Mouse (Mus musculus) heart, adult 9 months (tissue): ENCODE results near the gene Mthfr.

Source experiments
- DNase-seq, 2 experiments: peaks; one replicate each; pipeline ENCODE4 v3.0.0; 2022; ENCODE audit warnings: low spot score in 2 of 2

Gene Mthfr

GRCm38 (mm10) chr4:148065702-148066400 lies 27.0 kb downstream of the Mthfr start:
- no peak for DNase-seq

GRCm38 (mm10) chr4:148066401-148066744 lies 27.5 kb downstream of the Mthfr start:
- peak; percentile 71 to 82 for DNase-seq

- DNase-seq = no peak
Observed at GRCm38 (mm10) chr4:148067346-148067745, 28.5 kb downstream of the Mthfr start.

- no peak for DNase-seq
Observed at GRCm38 (mm10) chr4:148069602-148070218, 30.8 kb downstream of the Mthfr start.

DNA sequence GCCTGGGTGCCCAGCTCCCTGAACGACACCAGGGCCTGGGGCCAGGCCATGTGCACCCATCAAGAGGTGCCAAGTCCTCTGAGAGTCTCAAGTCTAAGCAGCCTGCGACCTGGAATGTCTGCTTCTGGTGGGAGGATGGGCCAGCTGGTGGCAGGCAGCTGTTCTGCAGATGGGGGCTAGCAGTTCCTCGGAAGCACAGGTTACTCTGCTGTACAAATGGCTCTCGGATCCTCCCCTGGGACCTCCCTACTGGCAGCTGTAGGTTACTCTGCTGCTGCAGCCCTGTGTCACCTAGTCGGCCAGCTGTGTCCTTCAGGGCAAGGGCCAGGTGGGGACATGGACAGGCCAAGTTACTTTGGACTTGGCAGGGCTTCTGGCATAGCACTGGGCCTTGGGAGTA lies 32.6 kb downstream of the Mthfr start:
- DNase-seq = peak; percentile 48 to 53

DNA sequence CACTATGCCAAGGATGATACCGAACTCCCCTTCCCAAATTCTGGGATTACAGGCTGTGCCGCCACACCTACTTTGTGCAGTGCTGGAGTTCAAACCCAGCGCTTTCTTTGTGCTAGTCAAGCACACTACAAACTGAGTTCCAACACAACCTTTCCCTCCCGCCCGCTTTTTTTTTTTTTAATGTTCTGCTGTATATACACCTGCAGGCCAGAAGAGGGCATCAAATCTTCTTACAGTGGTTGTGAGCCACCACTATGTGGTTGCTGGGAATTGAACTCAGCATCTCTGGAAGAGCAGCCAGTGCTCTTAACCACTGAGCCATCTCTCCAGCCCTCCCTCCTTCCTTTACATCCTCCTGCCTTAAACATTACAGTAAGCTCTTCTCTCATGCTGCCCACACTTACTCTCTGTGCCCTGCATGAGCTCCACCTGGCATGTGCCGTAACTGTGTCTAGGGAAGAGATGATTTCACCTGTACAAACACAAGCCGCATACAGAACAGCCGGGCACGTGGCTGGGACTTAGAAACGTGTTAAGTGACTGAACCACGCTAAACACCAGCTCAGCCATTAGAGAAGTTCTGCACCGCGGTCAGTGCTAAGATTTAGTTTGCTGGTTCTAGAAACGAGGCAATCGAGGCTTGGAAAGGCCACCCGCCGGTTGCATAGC lies 35.8 kb downstream of the Mthfr start:
- DNase-seq = no peak

DNA sequence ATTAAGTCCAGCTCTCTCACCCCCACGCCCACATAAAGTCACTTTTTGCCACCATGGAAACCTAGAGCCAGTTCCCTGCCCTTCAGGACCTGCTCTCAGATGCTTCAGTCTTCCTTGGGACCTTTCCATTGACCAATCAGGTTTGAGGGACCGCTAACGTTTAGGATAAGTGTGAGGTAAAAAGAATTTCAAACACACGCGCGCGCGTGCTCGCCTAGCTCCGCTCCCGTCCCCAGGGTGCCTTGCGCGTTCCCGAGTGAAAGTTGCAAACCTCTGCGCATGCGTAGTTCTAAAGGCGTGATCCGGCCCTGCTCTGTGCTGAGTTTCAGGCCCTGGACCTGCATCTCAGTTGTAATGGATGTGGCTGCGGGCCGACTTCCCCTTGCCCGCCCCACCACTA lies 36.4 kb downstream of the Mthfr start:
- DNase-seq = peak; percentile 79 to 81

GRCm38 (mm10) chr4:148075881-148076280 lies 37.0 kb downstream of the Mthfr start:
- no peak for DNase-seq

DNA sequence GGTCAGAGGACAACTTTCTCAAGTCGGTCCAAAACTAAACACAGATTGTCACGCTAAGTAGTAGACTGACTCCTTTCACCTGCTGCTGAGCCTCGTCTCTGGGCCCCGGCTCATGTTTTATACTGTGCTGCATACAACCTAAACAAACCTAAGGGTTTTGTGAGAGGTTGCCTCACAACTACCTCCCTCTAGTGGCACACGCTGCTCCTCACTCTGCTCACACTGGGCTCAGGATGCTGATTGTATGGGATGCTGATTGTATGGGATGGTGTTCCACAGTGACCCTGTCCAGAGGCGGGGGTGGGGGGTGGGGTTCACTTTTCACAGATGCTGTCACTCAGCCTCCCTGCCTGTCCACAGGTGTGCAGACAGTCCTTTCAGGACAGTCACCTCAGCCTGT lies 40.3 kb downstream of the Mthfr start:
- no peak for DNase-seq

DNA sequence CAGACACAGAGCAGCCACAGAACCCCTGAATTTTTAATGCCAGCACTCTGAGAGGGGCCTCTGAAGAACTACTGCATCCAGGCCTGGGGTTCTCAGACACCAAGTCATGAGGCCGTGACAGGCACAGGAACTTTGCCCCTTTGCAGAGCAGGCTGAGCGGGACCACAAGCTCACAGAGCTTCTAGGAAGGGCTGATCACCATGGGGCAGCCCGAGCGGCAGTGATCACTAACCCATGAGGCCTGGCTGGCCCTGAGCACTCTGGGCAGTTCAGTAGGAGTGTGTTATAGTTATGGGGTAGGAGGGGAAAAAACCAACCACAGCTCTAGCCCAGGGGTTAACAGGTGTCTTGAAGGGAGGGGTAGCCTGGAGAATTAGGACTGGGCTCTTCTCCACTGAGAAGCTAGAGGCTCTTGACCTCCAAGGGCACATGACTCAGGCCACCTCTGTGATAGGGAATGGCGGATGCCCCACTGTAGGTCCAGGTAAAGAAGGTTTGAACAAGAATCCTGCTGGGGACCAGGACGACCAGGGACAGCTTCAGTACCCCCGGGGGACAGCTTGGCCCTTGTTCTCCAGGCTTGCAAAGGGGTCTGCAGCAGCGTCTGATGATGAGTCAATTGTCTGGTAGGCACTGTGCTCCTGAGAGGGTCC lies 41.2 kb downstream of the Mthfr start:
- DNase-seq = no peak

DNA sequence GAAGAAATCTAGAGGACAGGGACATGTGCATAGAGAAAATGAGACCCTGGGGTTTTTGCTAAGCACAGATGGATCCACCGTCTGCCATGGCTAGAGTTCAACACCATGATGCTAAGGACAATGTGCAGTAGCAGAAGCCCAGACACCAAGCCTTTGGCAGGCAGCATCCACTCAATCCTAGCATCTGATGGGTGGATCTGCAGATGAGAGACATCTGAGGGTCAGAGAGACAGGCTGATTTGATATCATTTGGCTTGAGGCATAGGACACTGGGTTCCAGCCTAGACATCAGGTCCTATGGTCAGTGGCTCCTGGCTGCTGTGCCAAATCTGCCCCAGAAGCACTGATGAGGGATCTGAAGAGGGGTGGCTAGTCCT lies 41.7 kb downstream of the Mthfr start:
- DNase-seq = no peak

DNA sequence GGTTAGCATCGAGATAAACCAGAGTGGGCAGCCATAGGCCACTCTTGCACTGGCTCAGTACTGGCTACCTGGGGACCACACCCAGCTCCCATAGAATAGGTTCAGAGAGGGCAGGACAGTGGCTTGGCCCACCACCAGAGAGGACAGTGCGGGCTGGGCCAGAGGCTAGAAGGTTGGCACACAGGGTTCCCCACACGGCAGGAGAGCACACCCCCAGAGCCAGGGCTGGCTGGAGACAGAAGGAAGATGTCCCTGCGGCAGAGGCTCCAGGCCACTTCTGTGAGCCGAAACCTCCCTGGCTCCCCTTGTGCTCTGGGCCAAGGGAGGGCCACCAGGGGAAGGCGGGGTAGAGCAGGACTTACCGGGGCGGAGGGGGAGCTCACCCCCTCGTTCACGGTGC lies 42.3 kb downstream of the Mthfr start:
- DNase-seq = no peak

- DNase-seq = peak; percentile 59 to 65
Observed at GRCm38 (mm10) chr4:148082257-148083044, 43.6 kb downstream of the Mthfr start.

DNA sequence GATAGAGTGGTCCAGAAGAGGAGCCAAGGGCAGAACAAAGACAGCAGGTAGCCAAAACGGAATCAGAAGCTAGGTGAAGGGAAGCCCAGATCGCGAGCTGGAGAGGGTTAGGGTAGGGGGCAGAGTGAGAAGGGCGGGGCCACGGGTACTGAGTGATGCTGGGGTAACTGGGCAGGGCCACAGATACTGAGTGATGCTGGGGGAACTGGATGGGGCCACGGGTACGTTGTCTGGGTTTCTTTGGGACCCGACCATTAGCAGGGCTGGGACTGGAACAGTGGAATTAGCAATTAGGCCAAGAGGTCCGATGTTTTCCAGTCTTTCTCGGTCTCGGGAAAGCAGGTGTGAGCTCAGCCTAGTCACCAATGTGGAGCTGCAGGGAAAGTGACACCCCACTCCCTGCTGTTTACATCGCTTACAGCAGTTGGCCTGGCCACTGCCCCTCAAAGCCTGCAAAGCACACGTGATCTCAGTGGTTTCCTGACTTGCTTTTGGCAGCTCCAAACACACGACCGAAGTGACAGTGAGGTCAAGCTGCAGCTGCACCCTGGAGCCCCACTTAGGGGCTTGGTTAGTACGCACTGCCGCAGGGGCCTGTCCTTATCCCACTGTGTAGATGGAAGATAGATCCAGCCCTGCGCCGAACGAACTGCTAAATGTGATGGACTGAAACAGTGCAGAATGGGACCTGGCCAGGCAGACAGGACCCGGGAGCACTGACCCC lies 44.5 kb downstream of the Mthfr start:
- peak; percentile 63 to 69 for DNase-seq

DNA sequence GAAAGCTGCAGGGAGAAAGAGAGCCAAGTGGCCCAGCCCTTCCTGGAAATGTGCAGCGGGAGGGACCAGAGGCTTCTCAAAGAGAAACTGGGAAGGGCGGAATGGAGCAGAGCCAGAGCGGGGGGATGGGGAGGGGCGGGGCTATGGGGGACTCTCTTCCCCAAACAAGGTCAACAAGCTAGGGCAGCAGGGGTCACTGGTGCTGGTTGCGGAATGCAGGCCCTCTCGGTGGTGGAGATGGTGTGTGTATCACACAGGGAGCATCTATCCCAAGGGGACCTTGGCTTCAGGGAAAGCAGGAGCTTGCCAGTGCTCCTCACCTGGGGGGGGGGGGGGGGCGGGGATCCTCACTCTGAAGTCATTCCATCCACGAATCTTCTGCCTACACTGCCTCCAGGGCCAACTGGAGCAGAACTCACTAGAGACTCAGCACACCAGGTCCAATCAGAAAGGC lies 45.4 kb downstream of the Mthfr start:
- peak; percentile 71 to 74 for DNase-seq

GRCm38 (mm10) chr4:148085131-148085906 lies 46.4 kb downstream of the Mthfr start:
- no peak for DNase-seq

- no peak for DNase-seq
Observed at GRCm38 (mm10) chr4:148085907-148086305, 47.0 kb downstream of the Mthfr start.

DNA sequence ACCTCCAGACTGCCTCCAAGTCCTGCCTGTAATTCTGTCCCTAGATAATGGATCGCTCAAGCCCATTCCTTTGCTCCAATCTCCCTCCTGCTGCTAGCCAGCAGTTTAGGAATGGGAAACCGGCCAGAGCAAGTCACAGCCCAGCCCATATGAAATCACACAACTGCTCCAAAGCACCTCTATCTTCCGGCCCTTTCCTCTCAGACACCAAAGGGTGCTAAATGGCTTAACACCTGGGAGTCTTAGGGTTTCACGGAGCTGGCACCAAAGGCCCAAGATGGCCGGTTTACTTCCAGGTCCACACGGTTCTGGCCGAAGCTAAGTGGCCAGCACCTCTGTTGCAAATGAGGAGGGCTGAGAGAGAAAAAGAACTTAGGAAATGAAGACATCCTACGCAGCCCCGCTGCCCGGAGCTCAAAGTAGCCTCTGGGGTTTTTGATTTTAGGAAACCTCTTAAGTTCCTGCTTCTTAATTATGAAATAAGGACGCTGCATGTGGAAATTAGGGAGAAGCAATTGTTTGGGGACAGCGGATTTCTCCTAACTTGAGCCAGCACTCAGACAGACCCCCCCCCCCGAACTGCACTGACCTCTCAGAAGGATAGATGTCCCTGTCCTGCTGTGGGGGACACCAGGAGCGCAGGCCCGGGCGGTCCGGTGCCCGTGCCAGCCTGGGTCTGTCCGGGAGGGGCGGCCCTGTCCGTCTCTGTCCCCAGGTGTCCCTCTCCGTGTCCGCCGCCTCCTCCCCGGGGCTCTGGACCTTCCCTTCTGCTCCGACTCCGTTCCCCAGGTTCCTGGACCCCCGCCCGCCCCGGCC lies 48.4 kb downstream of the Mthfr start:
- DNase-seq = peak; percentile 68 to 72

DNA sequence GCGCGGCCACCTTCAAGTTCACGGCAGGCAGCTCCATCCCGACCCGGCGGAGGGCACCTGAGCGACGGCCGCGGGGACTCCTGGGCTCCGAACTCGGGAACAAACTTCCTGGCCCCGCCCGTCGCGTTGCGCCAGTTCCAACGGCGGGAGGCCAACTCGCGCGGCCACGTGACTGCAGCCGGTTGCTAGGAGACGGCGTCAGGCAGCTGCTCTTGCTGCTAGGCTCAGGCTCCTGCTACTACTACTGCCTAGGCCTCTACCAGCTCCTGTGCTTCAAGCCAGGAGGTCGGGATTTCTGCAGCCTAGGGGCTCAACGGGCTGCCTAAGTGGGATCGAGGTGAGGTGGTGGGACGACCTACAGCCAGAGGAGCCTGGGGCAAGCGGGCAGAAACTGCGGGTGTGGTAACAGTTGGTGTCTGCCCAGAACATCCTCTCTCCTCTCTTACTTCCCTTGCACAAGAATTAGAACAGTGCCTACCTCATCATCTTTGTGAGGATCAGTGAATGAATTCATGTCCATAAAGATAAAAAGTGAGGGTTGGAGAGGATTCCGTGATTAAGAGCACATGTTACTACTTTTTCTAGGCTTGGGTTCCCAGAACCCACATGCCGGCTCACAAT lies 49.1 kb downstream of the Mthfr start, which contains the start of gene Agtrap:
TSS of gene Agtrap (minus strand) at position 125 of the 621 bp plus-strand sequence.
- DNase-seq = peak; percentile 94 to 97
